12 mouse cellular contexts compared by ENCODE assay signal in the genomic region with DNA sequence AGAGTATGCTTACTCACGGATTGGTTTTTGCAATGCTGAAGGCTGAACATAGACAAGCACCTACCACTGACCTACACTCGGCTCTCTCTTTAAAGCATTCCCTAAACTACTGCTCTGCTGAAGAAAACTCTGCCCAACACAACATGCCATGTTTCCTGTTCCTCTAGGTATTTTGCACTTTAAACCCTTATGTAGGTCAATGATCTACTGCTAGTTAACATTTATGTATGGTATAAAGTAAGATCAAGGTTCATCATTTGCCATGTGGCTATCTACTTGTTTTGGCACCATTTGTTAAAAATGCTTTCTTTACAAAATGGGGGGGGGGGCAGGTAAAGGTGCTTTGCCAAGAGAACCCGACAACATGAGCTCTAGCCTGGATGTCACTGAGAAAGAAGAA.
"Had no signal": no experiment of that assay in that cellular context is flagged by ENCODE, and none has a peak within 500 bp of the region (broad histone marks: within the 10 kb centered on the region; RNA-seq: fewer than 3 reads in every experiment).

No protein-coding gene starts in this region.

- H3K4me1 ChIP-seq: liver, embryonic 13.5 days had no signal

- H3K4me2 ChIP-seq: liver, embryonic 13.5 days; lung, embryonic 14.5 days; midbrain, embryonic 11.5 days had no signal

- H3K27ac ChIP-seq: layer of hippocampus, adult 2 months; liver, embryonic 13.5 days had no signal

- DNase-seq: kidney, postnatal 4 days; layer of hippocampus, adult 9-11 months; liver, embryonic 13.5 days; lung, embryonic 14.5 days; lung, postnatal 10 days; lung, postnatal 4 days; midbrain, embryonic 14.5 days; thymus, adult 18-20 months; thymus, postnatal 36 days had no signal

- H3K9ac ChIP-seq: liver, embryonic 13.5 days; lung, embryonic 14.5 days had no signal

- H3K4me3 ChIP-seq: layer of hippocampus, adult 2 months; liver, embryonic 13.5 days had no signal

- H3K27me3 ChIP-seq: liver, embryonic 13.5 days had no signal

- H3K9me3 ChIP-seq: liver, embryonic 13.5 days had no signal

- ATAC-seq: hindbrain, embryonic 16.5 days had no signal
